Mouse (Mus musculus) testis, adult 2 months (tissue): ENCODE measurements around the gene Flt4.

Experiments used
- CTCF ChIP-seq: fragments of 200-500 bp; IDR thresholded peaks from 2 replicates; pipeline ENCODE4 v1.5.1; 2012; ENCODE audit warnings: low read depth, mild to moderate bottlenecking, inconsistent platforms, low read length, moderate library complexity; ENCODE audit not compliant: control insufficient read depth, insufficient read depth, insufficient replicate concordance
- POLR2A ChIP-seq: fragments of 200-500 bp; IDR thresholded peaks from 2 replicates; pipeline ENCODE4 v1.6.1; 2012; ENCODE audit warnings: low read depth, mild to moderate bottlenecking, inconsistent platforms, low read length, moderate library complexity; ENCODE audit not compliant: control insufficient read depth

GRCm38 (mm10) chr11:49621953-49622352 lies 12.9 kb downstream of the Flt4 start:
- no peak for TF ChIP-seq POLR2A
- TF ChIP-seq CTCF, result no peak
